Mouse (Mus musculus) limb, embryonic 12.5 days (tissue): ENCODE data around the gene Plvap. TPM values are rescaled to one million over a fixed set of nuclear protein-coding genes. Genes with fewer than 3 reads are reported as not detected.

Experiments used
- ATAC-seq: fragments of 200-750 bp; cut with Nextera tagmentation; 2 replicates; pipeline ENCODE4 v1.8.0; 2017; ENCODE audit warnings: low read depth, moderate TSS enrichment; ENCODE audit not compliant: insufficient number of reproducible peaks, insufficient read depth, low FRiP score, low TSS enrichment
- H3K27ac ChIP-seq: fragments of 300-500 bp; sonication (generic); 2 replicates; pipeline ENCODE4 v1.5.1; 2016; ENCODE audit warnings: mild to moderate bottlenecking, moderate library complexity
- H3K27me3 ChIP-seq: fragments of 300-500 bp; sonication (generic); 2 replicates; pipeline ENCODE4 v1.6.1; 2016; ENCODE audit warnings: mild to moderate bottlenecking, moderate library complexity
- H3K36me3 ChIP-seq: fragments of 300-500 bp; sonication (generic); 2 replicates; pipeline ENCODE4 v1.6.1; 2016; ENCODE audit warnings: mild to moderate bottlenecking, moderate library complexity
- H3K4me1 ChIP-seq: fragments of 300-500 bp; sonication (generic); replicated peaks from 2 replicates; pipeline ENCODE4 v1.6.1; 2016
- H3K4me2 ChIP-seq: fragments of 300-500 bp; sonication (generic); 2 replicates; pipeline ENCODE4 v1.6.1; 2016; ENCODE audit warnings: mild to moderate bottlenecking, moderate library complexity
- H3K4me3 ChIP-seq: fragments of 300-500 bp; sonication (generic); replicated peaks from 2 replicates; pipeline ENCODE4 v1.5.1; 2016; ENCODE audit warnings: mild to moderate bottlenecking
- H3K9ac ChIP-seq: fragments of 300-500 bp; sonication (generic); replicated peaks from 2 replicates; pipeline ENCODE4 v1.6.1; 2016; ENCODE audit warnings: mild to moderate bottlenecking, moderate library complexity
- H3K9me3 ChIP-seq: fragments of 300-500 bp; sonication (generic); 2 replicates; pipeline ENCODE4 v1.6.1; 2016; ENCODE audit warnings: mild to moderate bottlenecking, moderate library complexity
- WGBS: fragments of 180-500 bp; shearing (Covaris S2); methylation state at CpG from one replicate; pipeline ENCODE4 v1.1.7; 2016; 5-methylcytosine and 5-hydroxymethylcytosine counted together
- polyA plus RNA-seq: library from polyadenylated mRNA; unstranded; fragments of >200 nt; fragmentation: Nextera tagmentation; extraction: Ambion mirVana; gene quantifications from 2 replicates; pipeline ENCODE4 v1.2.1, GENCODE M21; 2016

Plvap gene
- polyA plus RNA-seq, 1 experiment from 2014 or later: 62.5 TPM

DNA sequence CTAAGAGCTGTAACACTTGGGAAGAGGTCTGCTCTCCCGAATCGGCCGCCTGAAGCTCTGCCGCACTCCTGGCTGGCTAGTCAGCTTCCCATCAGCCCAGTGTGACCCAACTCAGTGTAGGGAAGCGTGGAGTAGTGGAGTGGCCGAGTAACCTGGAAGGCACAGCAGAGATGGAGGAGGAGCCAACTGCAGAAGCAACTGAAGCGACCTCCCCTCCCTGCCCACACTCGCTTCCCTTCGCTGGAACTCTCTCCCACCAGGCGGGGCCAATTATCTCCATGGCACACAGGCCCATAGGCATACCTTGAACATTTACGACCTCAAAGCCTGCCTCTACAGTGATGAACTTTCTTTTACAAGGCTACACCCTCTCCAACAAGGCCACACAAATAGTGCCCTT, 59.8 kb downstream of the Plvap start:
- Histone ChIP-seq H3K27me3 (peaks cover 10% of the 10 kb centered on the region; the same call in 1 of the 2 replicates), H3K9ac (no peak overlapping the region), H3K4me2 (no peak overlapping the region), H3K27ac (no peak overlapping the region), H3K36me3 (peaks cover 5% of the 10 kb centered on the region), H3K4me1 (peaks cover 13% of the 10 kb centered on the region), H3K4me3 (no peak overlapping the region), H3K9me3 (no peaks in the 10 kb centered on the region)
- ATAC-seq: no peak
- 27% methylated on average over 11 of the region's 11 CpGs for WGBS

DNA sequence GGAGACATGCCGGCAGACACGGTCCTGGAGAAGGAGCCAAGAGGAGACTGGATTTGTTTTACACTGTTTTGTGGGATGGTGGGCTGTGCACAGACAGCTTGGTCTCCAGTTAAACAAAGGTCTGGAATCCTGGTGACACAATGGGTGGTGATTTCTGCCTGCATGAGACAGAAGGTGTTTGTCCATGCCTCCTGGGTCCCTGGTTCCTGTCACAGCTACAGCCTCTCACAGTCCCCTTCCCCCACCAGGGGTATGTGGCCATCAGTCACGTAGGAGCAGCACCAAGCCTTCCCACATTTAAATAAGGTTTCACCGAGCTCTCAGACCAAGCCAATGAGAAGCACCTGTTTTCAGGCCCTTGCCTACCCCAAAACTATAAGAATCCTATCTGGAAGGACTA, 60.2 kb downstream of the Plvap start:
- Histone ChIP-seq H3K9ac (no peak overlapping the region), H3K9me3 (no peaks in the 10 kb centered on the region), H3K27me3 (peaks cover 10% of the 10 kb centered on the region; the same call in 1 of the 2 replicates), H3K4me1 (peaks cover 13% of the 10 kb centered on the region), H3K4me3 (no peak overlapping the region), H3K36me3 (peaks cover 2% of the 10 kb centered on the region; the same call in 1 of the 2 replicates), H3K27ac (no peak overlapping the region), H3K4me2 (no peak overlapping the region)
- ATAC-seq: no peak
- 63% methylated on average over 4 of the region's 4 CpGs for WGBS

Other genes starting within 250 kb of the Plvap start
- gene Myo9b, start 239.0 kb downstream of the Plvap start, polyA plus RNA-seq: 28.8 and 37.1 TPM in 2 replicates
- gene Haus8, start 238.8 kb downstream of the Plvap start, polyA plus RNA-seq: 56.1 and 59.1 TPM in 2 replicates
- 92.7 and 100 TPM in 2 replicates for gene Use1, start 144.9 kb downstream of the Plvap start, polyA plus RNA-seq
- gene Ocel1, start 140.5 kb downstream of the Plvap start, polyA plus RNA-seq: 4.2 and 4.9 TPM in 2 replicates
- 65.8 and 72.4 TPM in 2 replicates for gene Nr2f6, start 129.8 kb downstream of the Plvap start, polyA plus RNA-seq
- 7.0 and 7.1 TPM in 2 replicates for gene Ushbp1, start 116.0 kb downstream of the Plvap start, polyA plus RNA-seq
- gene Babam1, start 114.9 kb downstream of the Plvap start, polyA plus RNA-seq: 96.9 TPM in 2 replicates
- 41.5 and 44.1 TPM in 2 replicates for gene Ankle1, start 105.7 kb downstream of the Plvap start, polyA plus RNA-seq
- 78.2 and 82.8 TPM in 2 replicates for gene Abhd8, start 48.1 kb downstream of the Plvap start, polyA plus RNA-seq
- 180 and 203 TPM in 2 replicates for gene Mrpl34, start 46.8 kb downstream of the Plvap start, polyA plus RNA-seq
- 99.8 and 106 TPM in 2 replicates for gene Dda1, start 42.6 kb downstream of the Plvap start, polyA plus RNA-seq
- 6.8 and 6.9 TPM in 2 replicates for gene Ano8, start 25.8 kb downstream of the Plvap start, polyA plus RNA-seq
- gene Gtpbp3, start 23.6 kb downstream of the Plvap start, polyA plus RNA-seq: 22.1 and 23.2 TPM in 2 replicates
- gene Ccdc194, start 14.0 kb upstream of the Plvap start, polyA plus RNA-seq: 0.25 and 0.49 TPM in 2 replicates
- gene Bst2, start 25.7 kb upstream of the Plvap start, polyA plus RNA-seq: 8.1 and 11.3 TPM in 2 replicates
- 64.3 and 69.1 TPM in 2 replicates for gene Mvb12a, start 31.2 kb upstream of the Plvap start, polyA plus RNA-seq
- 0.13 and 0.26 TPM in 2 replicates for gene Tmem221, start 47.1 kb upstream of the Plvap start, polyA plus RNA-seq
- gene Nxnl1, start 54.8 kb upstream of the Plvap start, polyA plus RNA-seq: not detected in 2 replicates
- gene Slc27a1, start 57.1 kb upstream of the Plvap start, polyA plus RNA-seq: 45.5 and 50.0 TPM in 2 replicates
- 228 and 243 TPM in 2 replicates for gene Pgls, start 80.4 kb upstream of the Plvap start, polyA plus RNA-seq
- gene Fam129c, start 85.9 kb upstream of the Plvap start, polyA plus RNA-seq: 4.6 and 6.6 TPM in 2 replicates
- 61.4 and 65.9 TPM in 2 replicates for gene Colgalt1, start 99.2 kb upstream of the Plvap start, polyA plus RNA-seq
- 0.60 and 0.86 TPM in 2 replicates for gene Unc13a, start 160.0 kb upstream of the Plvap start, polyA plus RNA-seq
- gene Jak3, start 164.5 kb upstream of the Plvap start, polyA plus RNA-seq: 3.8 and 4.4 TPM in 2 replicates
- 0.54 and 0.64 TPM in 2 replicates for gene Insl3, start 177.5 kb upstream of the Plvap start, polyA plus RNA-seq
- 0.70 and 1.1 TPM in 2 replicates for gene B3gnt3, start 190.0 kb upstream of the Plvap start, polyA plus RNA-seq
- gene Fcho1, start 214.0 kb upstream of the Plvap start, polyA plus RNA-seq: 5.5 and 6.0 TPM in 2 replicates